Mouse (Mus musculus) heart, adult 2 months (tissue): ENCODE measurements around the gene Ddx24.

Source experiments
- CTCF ChIP-seq: fragments of 200-600 bp; IDR thresholded peaks from 2 replicates; pipeline ENCODE4 v1.8.1; 2022; ENCODE audit warnings: antibody characterized with exemption, mild to moderate bottlenecking, moderate library complexity
- EP300 ChIP-seq: fragments of 200-500 bp; IDR thresholded peaks from 2 replicates; pipeline ENCODE4 v1.6.1; 2011; ENCODE audit warnings: low read depth, low read length, control low read depth; ENCODE audit not compliant: insufficient read depth
- POLR2A ChIP-seq: fragments of 200-500 bp; IDR thresholded peaks from 2 replicates; pipeline ENCODE4 v1.6.1; 2011; ENCODE audit warnings: mild to moderate bottlenecking, low read depth, low read length, control low read depth; ENCODE audit not compliant: insufficient read depth

GRCm38 (mm10) chr12:103407720-103408119, 17.9 kb downstream of the Ddx24 start, which contains the start of gene 9330161L09Rik:
- TF ChIP-seq EP300 (no peak), CTCF (no peak), POLR2A (no peak)
